Mouse (Mus musculus) intestine, embryonic 14.5 days (tissue): ENCODE results near the gene Clec4d. TPM values are rescaled to one million over a fixed set of nuclear protein-coding genes. Genes with fewer than 3 reads are reported as not detected.
"Not testable (repeated sequence)": the region's sequence is repeated elsewhere in the genome, so short reads cannot be mapped to it uniquely, and the experiment has no call there.

Experiments used
- ATAC-seq: fragments of 200-750 bp; cut with Nextera tagmentation; replicated peaks from 2 replicates; pipeline ENCODE4 v1.8.0; 2017; ENCODE audit warnings: low read depth, moderate number of reproducible peaks, moderate TSS enrichment, moderate library complexity; ENCODE audit not compliant: low FRiP score, low TSS enrichment
- DNase-seq: peaks from one replicate; pipeline ENCODE4 v3.0.0-alpha.2; 2018; ENCODE audit warnings: low spot score
- H3K27ac ChIP-seq: fragments of 300-500 bp; sonication (generic); 2 replicates; pipeline ENCODE4 v1.5.1; 2014; ENCODE audit warnings: low read depth, mild to moderate bottlenecking, control low read depth
- H3K27me3 ChIP-seq: fragments of 300-500 bp; sonication (generic); replicated peaks from 2 replicates; pipeline ENCODE4 v1.6.1; 2014; ENCODE audit warnings: low read length, control low read depth; ENCODE audit not compliant: control insufficient read depth, insufficient read depth
- H3K36me3 ChIP-seq: fragments of 300-500 bp; sonication (generic); 2 replicates; pipeline ENCODE4 v1.6.1; 2014; ENCODE audit warnings: low read length, control low read depth; ENCODE audit not compliant: control insufficient read depth, insufficient read depth
- H3K4me1 ChIP-seq: fragments of 300-500 bp; sonication (generic); replicated peaks from 2 replicates; pipeline ENCODE4 v1.6.1; 2014; ENCODE audit warnings: low read length, control low read depth, mixed read lengths; ENCODE audit not compliant: control insufficient read depth, insufficient read depth
- H3K4me2 ChIP-seq: fragments of 300-500 bp; sonication (generic); 2 replicates; pipeline ENCODE4 v1.6.1; 2014; ENCODE audit warnings: low read length
- H3K4me3 ChIP-seq: fragments of 300-500 bp; sonication (generic); 2 replicates; pipeline ENCODE4 v1.5.1; 2014; ENCODE audit warnings: low read depth, low read length, control low read depth, mixed read lengths
- H3K9ac ChIP-seq: fragments of 300-500 bp; sonication (generic); 2 replicates; pipeline ENCODE4 v1.6.1; 2014; ENCODE audit warnings: mild to moderate bottlenecking, low read length
- H3K9me3 ChIP-seq: fragments of 300-500 bp; sonication (generic); 2 replicates; pipeline ENCODE4 v1.6.1; 2016; ENCODE audit warnings: low read length, control low read depth; ENCODE audit not compliant: control insufficient read depth
- WGBS: fragments of 180-500 bp; shearing (Covaris S2); extraction: QIAGEN DNeasy Blood & Tissue Kit; methylation state at CpG from one replicate; pipeline ENCODE4 v1.1.7; 2014; 5-methylcytosine and 5-hydroxymethylcytosine counted together
- polyA plus RNA-seq: library from polyadenylated mRNA; unstranded; fragments of >200 nt; fragmentation: Nextera tagmentation; extraction: Ambion mirVana; gene quantifications from 2 replicates; pipeline ENCODE4 v1.2.1, GENCODE M21; 2014

Gene Clec4d
- polyA plus RNA-seq, 1 experiment from 2014 or later = not detected

- no peak for ATAC-seq
- Histone ChIP-seq H3K4me2 (no peak overlapping the region), H3K4me1 (no peaks in the 10 kb centered on the region), H3K27me3 (no peaks in the 10 kb centered on the region), H3K9ac (no peak overlapping the region), H3K4me3 (no peak overlapping the region), H3K27ac (no peak overlapping the region), H3K9me3 (no peaks in the 10 kb centered on the region), H3K36me3 (no peaks in the 10 kb centered on the region)
- DNase-seq = no peak
- WGBS = 90% methylated on average over 1 of the region's 1 CpGs
Measured at GRCm38 (mm10) chr6:123292751-123293400, 31.0 kb downstream of the Clec4d start.

DNA sequence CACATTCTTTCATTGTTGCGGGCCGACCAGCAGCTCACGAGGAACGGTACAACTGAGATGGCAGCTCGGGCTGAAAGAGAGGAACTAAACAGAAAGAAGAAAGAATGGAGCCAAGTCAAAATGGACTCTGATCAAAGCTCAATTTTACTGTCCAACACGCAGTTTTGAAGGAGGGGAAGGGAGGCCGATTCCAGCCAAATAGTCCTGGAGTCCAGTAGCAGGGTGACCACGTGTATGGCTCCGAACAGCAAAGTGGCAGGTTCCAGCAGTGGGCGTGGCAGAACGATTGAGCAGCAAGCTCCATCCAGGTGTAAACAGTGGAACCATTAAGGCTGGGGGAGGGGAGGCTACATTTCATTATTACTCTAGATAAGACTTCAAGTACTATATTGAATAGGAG, 31.6 kb downstream of the Clec4d start:
- 86% methylated on average over 11 of the region's 11 CpGs for WGBS
- not testable (repeated sequence) for ATAC-seq, H3K9ac ChIP-seq, H3K27me3 ChIP-seq, H3K4me3 ChIP-seq, H3K4me1 ChIP-seq, H3K9me3 ChIP-seq, DNase-seq, H3K36me3 ChIP-seq, H3K27ac ChIP-seq, H3K4me2 ChIP-seq

DNA sequence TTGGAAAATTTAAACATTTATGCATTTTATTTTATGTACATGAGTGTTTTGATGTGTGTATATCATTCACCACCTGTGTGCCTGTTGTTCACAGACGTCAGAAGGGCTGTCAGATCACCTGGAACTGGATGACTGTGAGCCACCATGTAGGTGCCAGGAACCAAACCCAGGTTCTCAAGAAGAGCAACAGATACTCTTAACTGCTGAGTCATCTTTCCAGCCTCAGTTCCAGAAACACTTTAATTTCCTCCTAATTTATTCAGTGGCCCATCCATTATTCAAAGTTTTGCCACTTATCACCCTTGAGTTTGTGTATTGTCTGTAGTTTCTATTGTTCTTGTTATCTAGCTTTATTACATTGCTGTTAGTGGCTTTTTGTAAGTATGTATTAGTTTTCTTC, 34.8 kb downstream of the Clec4d start:
- no peak overlapping the region for H3K27ac ChIP-seq
- H3K4me3 ChIP-seq = no peak overlapping the region
- H3K27me3 ChIP-seq = no peaks in the 10 kb centered on the region
- no peak overlapping the region for H3K4me2 ChIP-seq
- no peaks in the 10 kb centered on the region for H3K36me3 ChIP-seq
- H3K9ac ChIP-seq = no peak overlapping the region
- DNase-seq (no peak), ATAC-seq (no peak)
- 61% methylated on average over 1 of the region's 1 CpGs for WGBS
- no peaks in the 10 kb centered on the region for H3K9me3 ChIP-seq
- H3K4me1 ChIP-seq = no peaks in the 10 kb centered on the region

DNA sequence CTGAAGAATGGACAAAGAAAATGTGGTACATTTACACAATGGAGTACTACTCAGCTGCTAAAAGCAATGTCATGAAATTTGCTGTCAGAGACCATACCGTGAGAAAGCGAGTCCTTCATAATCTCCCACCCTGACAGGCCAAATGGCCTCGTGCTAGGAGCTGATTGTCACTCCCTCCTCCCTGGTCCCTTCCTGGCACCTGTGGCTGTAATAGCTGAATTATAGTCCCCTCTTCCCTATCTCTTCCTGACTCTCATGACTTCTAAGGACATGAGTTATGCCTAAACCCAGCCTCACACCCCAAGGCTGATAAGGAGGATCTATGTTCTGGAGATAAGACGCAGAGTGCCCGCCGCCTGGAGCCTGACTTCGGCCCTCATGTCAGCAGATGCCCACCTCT, 44.4 kb downstream of the Clec4d start:
- not testable (repeated sequence) for H3K27me3 ChIP-seq, H3K4me2 ChIP-seq, H3K36me3 ChIP-seq, ATAC-seq, H3K9ac ChIP-seq, H3K4me3 ChIP-seq, DNase-seq, H3K4me1 ChIP-seq, H3K27ac ChIP-seq, H3K9me3 ChIP-seq
- 82% methylated on average over 7 of the region's 7 CpGs for WGBS

GRCm38 (mm10) chr6:123308033-123308432, 46.1 kb downstream of the Clec4d start, which contains the start of gene Vmn2r19:
Vmn2r19 (plus strand) TSS chr6:123308333.
- no peak for DNase-seq
- ATAC-seq = no peak
- Histone ChIP-seq H3K27ac (no peak within 1 kb of the TSS), H3K27me3 (no peaks in the 10 kb centered on the region), H3K9ac (no peak within 1 kb of the TSS), H3K4me1 (no peaks in the 10 kb centered on the region), H3K4me2 (no peak within 1 kb of the TSS), H3K36me3 (no peaks in the 10 kb centered on the region), H3K9me3 (no peaks in the 10 kb centered on the region), H3K4me3 (no peak within 1 kb of the TSS)
- WGBS = 76% methylated on average over 2 of the region's 2 CpGs

Other genes starting within 250 kb of the Clec4d start
- gene Clec4b1, start 212.1 kb upstream of the Clec4d start, polyA plus RNA-seq = not detected in 2 replicates
- 4.0 and 4.7 TPM in 2 replicates for gene Clec4a2, start 155.7 kb upstream of the Clec4d start, polyA plus RNA-seq
- not detected in 2 replicates for gene Clec4b2, start 89.2 kb upstream of the Clec4d start, polyA plus RNA-seq
- 3.6 and 4.0 TPM in 2 replicates for gene Clec4n, start 32.3 kb upstream of the Clec4d start, polyA plus RNA-seq
- gene Clec4e, start 27.8 kb downstream of the Clec4d start, polyA plus RNA-seq = 0.07 TPM in 1 of 2 replicates, not detected in the other
- not detected in 2 replicates for gene Vmn2r19, start 46.2 kb downstream of the Clec4d start, polyA plus RNA-seq
- not detected in 2 replicates for gene Vmn2r20, start 156.0 kb downstream of the Clec4d start, polyA plus RNA-seq